In the genomic region with DNA sequence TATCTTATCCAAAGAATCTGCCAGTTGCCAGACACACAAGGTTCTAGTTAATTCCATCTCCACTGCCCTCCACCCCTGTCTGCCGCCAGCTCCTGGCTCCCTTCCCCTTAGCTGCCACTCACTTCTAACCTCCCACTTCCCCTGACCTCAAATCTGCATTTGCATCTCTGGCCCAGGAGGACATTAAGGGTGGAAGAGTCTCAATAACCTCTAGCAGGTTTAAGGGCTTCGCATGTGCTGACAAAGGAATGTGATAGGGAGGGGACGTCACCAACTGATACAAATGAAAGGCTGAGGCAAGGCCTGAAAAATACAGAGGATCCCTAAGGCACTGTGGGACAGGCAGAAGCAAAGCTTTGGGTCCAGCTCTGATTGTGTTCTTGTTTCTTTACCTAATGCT, we compare ENCODE assay signal across 24 mouse cellular contexts.
A peak's percentile ranks its signal among the peaks of the same experiment; 100 is the strongest.
DNase-seq lines count a peak whose midpoint lies in the region; ATAC-seq and TF ChIP-seq lines count a peak whose summit lies in the region.
"Had no signal": no experiment of that assay in that cellular context is flagged by ENCODE, and none has a peak within 500 bp of the region (broad histone marks: within the 10 kb centered on the region; RNA-seq: fewer than 3 reads in every experiment).

No protein-coding gene starts in this region.

- no peaks in the 10 kb centered on the region for H3K9me3 ChIP-seq in intestine, postnatal 0 days (ENCODE audit: control insufficient read depth)
- H3K9me3 ChIP-seq: embryonic facial prominence, embryonic 10.5 days; forebrain, embryonic 13.5 days; hindbrain, embryonic 10.5 days; intestine, embryonic 15.5 days had no signal

- H3K36me3 ChIP-seq in intestine, postnatal 0 days (ENCODE audit: control insufficient read depth, insufficient read depth), result no peaks in the 10 kb centered on the region
- no peaks in the 10 kb centered on the region for H3K36me3 ChIP-seq in thymus, adult 2 months (ENCODE audit: control insufficient read depth, insufficient read depth, low read length)
- H3K36me3 ChIP-seq: embryonic facial prominence, embryonic 10.5 days; hindbrain, embryonic 10.5 days; intestine, embryonic 15.5 days had no signal

- no peak overlapping the region for H3K27ac ChIP-seq in intestine, postnatal 0 days (ENCODE audit: low read depth, low read length)
- no peak overlapping the region for H3K27ac ChIP-seq in thymus, adult 2 months (ENCODE audit: control insufficient read depth, insufficient read depth, low read length)
- H3K27ac ChIP-seq: embryonic facial prominence, embryonic 10.5 days; forebrain, embryonic 13.5 days; gastrocnemius, adult 2 months; hindbrain, embryonic 10.5 days; hindbrain, embryonic 14.5 days; intestine, embryonic 15.5 days had no signal

- H3K9ac ChIP-seq in intestine, postnatal 0 days (ENCODE audit: low read depth, low read length), result no peak overlapping the region
- H3K9ac ChIP-seq: forebrain, embryonic 13.5 days; forebrain, postnatal 0 days; hindbrain, embryonic 14.5 days; intestine, embryonic 15.5 days had no signal

- DNase-seq in embryo, embryonic 10 days (ENCODE audit: low spot score), result peak; percentile 31
- DNase-seq in embryo, embryonic 11 days, result no peak
- peak; percentile 29 for DNase-seq in ES-CJ7 (ENCODE audit: low read depth, low spot score)
- peak; percentile 49 for DNase-seq in ZHBTc4 (ENCODE audit: low read depth, low spot score)
- no peak for DNase-seq in thymus, adult 2 months
- DNase-seq in left cerebral cortex, adult 9 months (ENCODE audit: low spot score in 2 of 2), result no peak
- DNase-seq: adrenal gland, postnatal 25 days; B cell, adult 2 months; cerebellum, adult 18-20 months; cerebellum, adult 9-11 months; cerebellum, postnatal 36 days; forebrain, postnatal 0 days; gastrocnemius, adult 2 months; gastrocnemius, postnatal 36 days; heart, adult 11 months had no signal

- no peak overlapping the region for H3K4me3 ChIP-seq in intestine, postnatal 0 days (ENCODE audit: low read depth, low read length)
- no peak overlapping the region for H3K4me3 ChIP-seq in thymus, adult 2 months (ENCODE audit: control insufficient read depth, insufficient read depth, low read length)
- H3K4me3 ChIP-seq: embryonic facial prominence, embryonic 10.5 days; forebrain, embryonic 13.5 days; gastrocnemius, adult 2 months; hindbrain, embryonic 10.5 days; intestine, embryonic 15.5 days had no signal

- no peaks in the 10 kb centered on the region for H3K27me3 ChIP-seq in intestine, postnatal 0 days (replicated peaks; ENCODE audit: control insufficient read depth, insufficient read depth, low read length)
- no peaks in the 10 kb centered on the region; the same call in 1 of the 2 replicates for H3K27me3 ChIP-seq in thymus, adult 2 months (ENCODE audit: control insufficient read depth, insufficient read depth, low read length)
- H3K27me3 ChIP-seq: forebrain, embryonic 13.5 days; intestine, embryonic 15.5 days had no signal

- H3K4me1 ChIP-seq in intestine, postnatal 0 days (replicated peaks; ENCODE audit: control insufficient read depth, insufficient read depth, low read length), result no peaks in the 10 kb centered on the region
- no peaks in the 10 kb centered on the region; the same call in 1 of the 2 replicates for H3K4me1 ChIP-seq in thymus, adult 2 months (replicated peaks; ENCODE audit: control insufficient read depth, insufficient read depth, low read length)
- H3K4me1 ChIP-seq: forebrain, embryonic 13.5 days; intestine, embryonic 15.5 days had no signal

- peak; percentile 47 for ATAC-seq in megakaryocyte progenitor cell, adult 5-6 weeks (replicated peaks; ENCODE audit: poor library complexity)
- no peak for ATAC-seq in intestine, postnatal 0 days
- ATAC-seq: CD4-positive, CD25-positive, alpha-beta regulatory T cell, adult 4 months; forebrain, embryonic 13.5 days; forebrain, postnatal 0 days; intestine, embryonic 15.5 days had no signal

- no peak for TF ChIP-seq POLR2A in thymus, adult 2 months (IDR thresholded peaks at IDR 0.05; ENCODE audit: control insufficient read depth, extremely low read depth, insufficient read depth, low read length, poor library complexity)

- H3K4me2 ChIP-seq in intestine, postnatal 0 days (replicated peaks; ENCODE audit: low read depth), result no peak overlapping the region
- H3K4me2 ChIP-seq: forebrain, embryonic 13.5 days; heart, embryonic 11.5 days; hindbrain, embryonic 14.5 days; intestine, embryonic 15.5 days had no signal

- 47% methylated on average over 3 of the region's 3 CpGs for WGBS in intestine, postnatal 0 days
- WGBS in thymus, adult 2 months, result 82% methylated on average over 3 of the region's 3 CpGs

- TF ChIP-seq CTCF in intestine, postnatal 0 days (IDR thresholded peaks at IDR 0.05; ENCODE audit: low read depth), result no peak
- TF ChIP-seq CTCF in thymus, adult 2 months (IDR thresholded peaks at IDR 0.05; ENCODE audit: borderline replicate concordance, control insufficient read depth, extremely low read depth, insufficient read depth, low read length, poor library complexity), result no peak

Comparison
In these comparisons a context has a peak if more than half of its experiments do, and no peak if none do; other contexts are left out.
1. DNase-seq: peak in embryo, embryonic 10 days (single experiment), ES-CJ7 (single experiment) and ZHBTc4 (single experiment); none in embryo, embryonic 11 days (single experiment), thymus, adult 2 months (single experiment) and left cerebral cortex, adult 9 months (0 of 2).